Mouse (Mus musculus): ENCODE results near the gene Poc1a.

DNA sequence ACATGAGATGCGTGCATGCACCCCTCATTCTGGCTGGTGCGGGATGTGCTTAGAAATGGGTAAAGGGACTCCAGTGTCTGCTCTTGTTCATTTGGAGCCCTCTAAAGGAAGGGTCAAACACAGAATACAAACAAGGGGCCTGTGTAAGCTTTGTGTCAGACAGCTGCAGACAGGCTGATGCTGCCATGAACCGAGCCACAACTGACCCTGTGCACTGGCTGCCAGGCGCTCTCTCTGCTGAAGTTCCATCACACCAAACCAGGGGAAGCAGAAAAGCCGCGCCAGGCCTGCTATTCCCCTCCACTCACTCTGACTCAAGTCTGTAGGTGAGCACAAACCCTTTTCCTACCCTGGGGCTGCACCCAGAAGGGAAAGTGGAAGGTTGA lies 58.3 kb downstream of the Poc1a start:
- TF ChIP-seq CTCF (conservative IDR thresholded peaks at IDR 0.05; ENCODE audit: low read length) (no peak), POU5F1 (IDR thresholded peaks at IDR 0.05; ENCODE audit: borderline replicate concordance, low read length) (no peak)

Measured in E14TG2a.4 (cell line).